Comparison of ENCODE assay signal across 8 mouse cellular contexts in the genomic region with DNA sequence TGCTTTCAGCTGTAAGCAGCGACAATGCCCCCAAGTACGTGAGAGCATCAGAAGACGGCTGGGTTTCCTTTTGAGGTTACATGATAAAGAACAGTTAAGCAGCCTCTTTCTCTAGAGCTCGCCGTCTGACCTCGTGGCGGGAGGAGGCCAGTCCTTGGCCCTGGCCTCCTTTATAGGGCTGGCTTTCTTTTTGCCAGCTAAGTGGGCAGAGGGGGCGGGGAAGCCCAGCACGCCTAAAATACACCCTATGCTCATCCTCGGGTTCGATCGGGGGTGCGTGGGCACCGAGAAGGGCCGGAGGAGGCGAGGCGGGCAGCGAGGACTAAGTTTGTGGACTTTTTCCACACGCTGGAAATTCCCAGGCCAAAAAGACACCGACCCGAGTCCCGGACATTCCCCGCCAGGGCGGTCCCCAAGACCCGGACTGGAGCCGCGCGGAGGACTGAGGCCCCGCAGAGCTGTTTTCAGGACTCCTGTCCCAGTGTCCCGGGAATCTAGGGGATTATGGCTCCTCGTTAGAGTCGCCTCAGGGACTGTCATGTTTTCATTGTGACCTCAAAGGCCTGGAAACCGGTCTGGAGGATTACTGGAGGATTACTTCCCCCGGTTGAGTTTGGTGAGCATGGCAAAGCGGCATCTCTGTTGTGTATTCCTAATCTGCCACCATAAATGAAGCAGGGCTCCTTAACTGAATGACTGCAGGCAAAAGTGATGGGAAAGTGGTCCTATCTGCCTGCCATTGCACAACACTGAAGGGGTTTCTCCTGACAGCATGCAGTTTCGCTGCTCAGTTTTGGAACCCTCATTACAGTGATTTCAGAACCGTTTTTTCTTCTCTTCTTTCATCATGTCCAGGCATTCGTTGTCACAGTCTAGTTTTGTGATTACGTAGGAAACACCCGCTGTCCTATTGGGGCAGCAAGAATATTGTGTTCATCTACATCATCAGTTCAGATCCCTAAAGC. TPM values are rescaled to one million over a fixed set of nuclear protein-coding genes. Genes with fewer than 3 reads are reported as not detected.
DNase-seq lines count a peak whose midpoint lies in the region; ATAC-seq and TF ChIP-seq lines count a peak whose summit lies in the region.

A gene (minus strand): TSS at position 390 of the 965 bp plus-strand sequence.

- peak within 1 kb of the TSS; percentile 44; the same call in 1 of the 2 replicates for H3K27ac ChIP-seq in forebrain, embryonic 13.5 days
- H3K27ac ChIP-seq in lung, embryonic 14.5 days (ENCODE audit: low read depth), result peak within 1 kb of the TSS; percentile 92

- peak within 1 kb of the TSS; percentile 81 for H3K9ac ChIP-seq in forebrain, embryonic 13.5 days
- peak within 1 kb of the TSS; percentile 85 for H3K9ac ChIP-seq in lung, embryonic 14.5 days

- H3K4me3 ChIP-seq in forebrain, embryonic 13.5 days, result peak within 1 kb of the TSS; percentile 61
- H3K4me3 ChIP-seq in lung, embryonic 14.5 days (ENCODE audit: low read depth, low read length), result peak within 1 kb of the TSS; percentile 64

- peak; percentile 93 for ATAC-seq in forebrain, embryonic 13.5 days
- ATAC-seq in lung, embryonic 14.5 days (ENCODE audit: insufficient read depth), result peak; percentile 97
- ATAC-seq in neutrophil, adult 5-6 weeks (ENCODE audit: extremely low read depth, insufficient number of reproducible peaks, low FRiP score, poor library complexity, severe bottlenecking), result peak; percentile 73

- no peak for TF ChIP-seq CTCF in lung, embryonic 14.5 days (IDR thresholded peaks at IDR 0.05; ENCODE audit: low read depth)

- no peaks in the 10 kb centered on the region for H3K27me3 ChIP-seq in forebrain, embryonic 13.5 days
- H3K27me3 ChIP-seq in lung, embryonic 14.5 days (ENCODE audit: insufficient read depth, low read length), result no peaks in the 10 kb centered on the region

- peak within 1 kb of the TSS; percentile 73 for H3K4me2 ChIP-seq in forebrain, embryonic 13.5 days
- peak within 1 kb of the TSS; percentile 69 for H3K4me2 ChIP-seq in lung, embryonic 14.5 days

- no peaks in the 10 kb centered on the region for H3K9me3 ChIP-seq in forebrain, embryonic 13.5 days (replicated peaks)
- H3K9me3 ChIP-seq in lung, embryonic 14.5 days (ENCODE audit: low read depth, low read length), result no peaks in the 10 kb centered on the region

- peaks cover 10% of the 10 kb centered on the region; the same call in 1 of the 2 replicates for H3K4me1 ChIP-seq in forebrain, embryonic 13.5 days
- H3K4me1 ChIP-seq in lung, embryonic 14.5 days (ENCODE audit: insufficient read depth), result peaks cover 4% of the 10 kb centered on the region; the same call in 1 of the 2 replicates

- DNase-seq in ES-CJ7 (ENCODE audit: low read depth, low spot score), result peak; percentile 73
- DNase-seq in c-Kit-positive CD71-positive TER-119-positive erythroid progenitor cells, embryonic 14.5 days (ENCODE audit: low spot score), result peak; percentile 72
- DNase-seq in heart, postnatal 10 days, result peak; percentile 96
- peak; percentile 92 to 94 for DNase-seq in kidney, postnatal 4 days
- DNase-seq in lung, embryonic 14.5 days, result peak; percentile 93
- DNase-seq in thymus, adult 18-20 months, result peak; percentile 46 to 53

- under 1% methylated on average over 40 of the region's 40 CpGs for WGBS in forebrain, embryonic 13.5 days
- WGBS in lung, embryonic 14.5 days, result under 1% methylated on average over 40 of the region's 40 CpGs

- H3K36me3 ChIP-seq in forebrain, embryonic 13.5 days (ENCODE audit: poor library complexity, severe bottlenecking), result peaks cover 2% of the 10 kb centered on the region; the same call in 1 of the 2 replicates
- 0 out of 2 replicates have a peak, but pooled peaks cover 3% of the 10 kb centered on the region for H3K36me3 ChIP-seq in lung, embryonic 14.5 days (ENCODE audit: insufficient read depth)

- intact Hi-C loops in heart, postnatal 10 days (cut with DNase I), result loop anchor here (1.0 to 10.0 kb wide), 2 partner anchors 15 to 224 kb away; no protein-coding TSS in a partner anchor

RNA-seq across cellular contexts. Expression of the gene that starts here (rescaled TPM):
- 1.0 and 1.6 TPM in 2 replicates for polyA plus RNA-seq in forebrain, embryonic 13.5 days (2015; fragmentation: Nextera tagmentation; extraction: Ambion mirVana)
- total RNA-seq in heart, postnatal 10 days (2021), result 1 to 10 TPM; 3.0 to 4.0 TPM
- polyA plus RNA-seq in lung, embryonic 14.5 days (2014; fragmentation: Nextera tagmentation; extraction: Ambion mirVana), result 5.8 and 6.3 TPM in 2 replicates
- 138 and 154 TPM in 2 replicates for total RNA-seq in neutrophil, adult 5-6 weeks (2017)

Comparison
In these comparisons a context has a peak if more than half of its experiments do, and no peak if none do; other contexts are left out.
1. Peak in every context shown above with its lines: DNase-seq, ATAC-seq, H3K4me3 ChIP-seq and H3K27ac ChIP-seq.
2. RNA of the gene that starts here (total RNA-seq): 138 to 154 TPM in neutrophil, adult 5-6 weeks; 3.0 to 4.0 TPM in heart, postnatal 10 days; every median in the first group is over 10 times any median in the second.